Mouse (Mus musculus) CH12.LX (cell line): ENCODE measurements at regions not wholly inside any gene's neighbourhood (a gene's known extent, or its start where the extent isn't known, plus 50 kb on each side); places are given as distances from the start of the nearest gene placed in this dataset.

Source experiments
- CTCF ChIP-seq, 2 experiments: IDR thresholded peaks in 1 of 2; conservative IDR thresholded peaks in 1 of 2; 2 replicates each; pipeline ENCODE4 v1.5.1; 2011 to 2012; ENCODE audit warnings: low read depth in 2 of 2, low read length in 2 of 2, improper control_type of control experiment in 1 of 2, inconsistent platforms in 1 of 2, mild to moderate bottlenecking in 1 of 2, moderate library complexity in 1 of 2
- MAFK ChIP-seq: IDR thresholded peaks from 2 replicates; pipeline ENCODE4 v1.6.1; 2011; ENCODE audit warnings: low read length, improper control_type of control experiment; ENCODE audit not compliant: insufficient replicate concordance
- MXI1 ChIP-seq: IDR thresholded peaks from 2 replicates; pipeline ENCODE4 v1.6.1; 2011; ENCODE audit warnings: mild to moderate bottlenecking, low read depth, low read length, improper control_type of control experiment
- POLR2A ChIP-seq: IDR thresholded peaks from 2 replicates; pipeline ENCODE4 v1.6.1; 2011; ENCODE audit warnings: low read depth, mild to moderate bottlenecking, improper control_type of control experiment, low read length

DNA sequence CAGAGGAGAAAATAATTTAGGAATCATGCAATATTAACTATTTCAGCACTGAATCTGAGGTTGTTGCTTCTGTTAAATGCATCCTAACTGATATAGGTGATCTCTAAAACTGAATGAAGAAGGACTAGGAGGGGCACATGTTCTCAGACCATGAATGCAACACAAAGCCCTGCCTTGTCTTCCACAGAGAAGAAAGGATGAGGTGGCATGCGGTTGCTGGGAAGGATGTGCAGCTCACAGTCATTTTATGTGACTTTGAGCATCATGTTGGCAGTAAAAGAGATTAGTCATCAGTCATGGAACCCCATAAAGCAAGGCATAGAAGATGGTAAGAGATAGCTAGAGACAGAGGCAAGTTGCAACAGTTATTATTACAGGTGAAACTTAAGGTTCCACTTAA is 163.2 kb upstream of the Sp8 start:
- TF ChIP-seq MAFK (no peak), POLR2A (no peak), MXI1 (no peak), CTCF (conservative IDR thresholded peaks at IDR 0.05 in 1 of 2, IDR thresholded peaks at IDR 0.05 in 1 of 2; ENCODE audit: low read depth in 2 of 2, low read length in 2 of 2) (no peak)
